Mouse (Mus musculus): ENCODE measurements around the gene Dpp4. TPM values are rescaled to one million over a fixed set of nuclear protein-coding genes. Genes with fewer than 3 reads are reported as not detected.

Gene Dpp4
- polyA plus RNA-seq, 1 experiment, result 23.5 TPM

DNA sequence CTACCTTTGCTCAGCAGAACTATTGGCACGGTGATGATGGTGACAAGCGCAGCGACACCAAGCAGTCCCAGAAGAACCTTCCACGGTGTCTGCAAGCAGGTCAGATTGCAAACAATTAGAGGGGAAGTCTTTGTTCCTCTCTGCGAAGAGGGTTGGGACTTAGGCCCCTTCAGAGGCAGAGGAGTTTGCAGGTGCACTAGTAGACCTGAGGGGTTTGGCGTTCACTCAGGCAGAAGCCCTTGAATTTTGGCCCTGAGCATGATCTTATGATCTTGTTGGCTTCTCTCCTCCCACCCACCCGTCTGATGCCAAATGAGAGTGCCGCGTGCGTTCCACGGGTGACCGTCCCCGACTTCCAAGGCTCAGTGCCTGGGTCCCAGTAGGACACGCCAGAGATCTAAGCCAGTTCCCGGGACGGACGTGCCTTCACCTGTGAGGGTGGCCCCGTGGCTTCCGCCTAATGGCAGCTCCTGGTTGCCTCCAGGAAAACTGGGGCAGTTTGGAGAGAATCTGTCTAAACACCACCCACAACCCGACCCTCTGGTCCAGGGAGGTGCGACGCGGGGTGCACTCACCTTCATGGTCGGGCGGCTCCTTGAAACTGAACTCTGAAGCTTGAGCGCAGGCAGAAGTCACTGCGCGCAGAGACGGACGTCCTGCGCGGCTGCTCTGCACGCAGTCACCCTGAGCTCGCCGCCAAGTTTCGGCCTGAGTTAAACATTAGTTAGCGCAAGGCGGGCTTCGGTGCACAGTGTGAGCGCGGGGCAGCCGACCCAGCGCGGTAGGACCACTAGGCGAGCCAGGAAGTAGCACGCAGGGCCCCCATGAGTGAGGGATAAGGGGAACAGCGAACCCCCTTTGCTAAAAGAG lies 585 bp downstream of the Dpp4 start:
- H3K4me3 ChIP-seq (ENCODE audit: control insufficient read depth, insufficient read depth, low read length), result peak overlapping the region; percentile 83
- WGBS, result 1% methylated on average over 47 of the region's 47 CpGs
- H3K36me3 ChIP-seq (ENCODE audit: control insufficient read depth, insufficient read depth, low read length), result no peaks in the 10 kb centered on the region
- H3K4me1 ChIP-seq (replicated peaks; ENCODE audit: control insufficient read depth, insufficient read depth, low read length), result peaks cover 12% of the 10 kb centered on the region
- DNase-seq, result peak; percentile 64
- H3K27me3 ChIP-seq (ENCODE audit: control insufficient read depth, insufficient read depth, low read length), result no peaks in the 10 kb centered on the region
- TF ChIP-seq POLR2A (IDR thresholded peaks at IDR 0.05; ENCODE audit: control insufficient read depth, extremely low read depth, insufficient read depth, low read length, poor library complexity), result peak; percentile 48; the same call in 1 of the 2 replicates
- TF ChIP-seq CTCF (IDR thresholded peaks at IDR 0.05; ENCODE audit: borderline replicate concordance, control insufficient read depth, extremely low read depth, insufficient read depth, low read length, poor library complexity), result 0 out of 2 replicates have a peak, but pooled peaks have one; percentile 40
- H3K27ac ChIP-seq (ENCODE audit: control insufficient read depth, insufficient read depth, low read length), result peak overlapping the region; percentile 79

- DNase-seq, result peak; percentile 59
- no peak for TF ChIP-seq POLR2A (IDR thresholded peaks at IDR 0.05; ENCODE audit: control insufficient read depth, extremely low read depth, insufficient read depth, low read length, poor library complexity)
- no peak for TF ChIP-seq CTCF (IDR thresholded peaks at IDR 0.05; ENCODE audit: borderline replicate concordance, control insufficient read depth, extremely low read depth, insufficient read depth, low read length, poor library complexity)
- no peaks in the 10 kb centered on the region for H3K27me3 ChIP-seq (ENCODE audit: control insufficient read depth, insufficient read depth, low read length)
- H3K27ac ChIP-seq (ENCODE audit: control insufficient read depth, insufficient read depth, low read length), result peak overlapping the region; percentile 72
- H3K4me3 ChIP-seq (ENCODE audit: control insufficient read depth, insufficient read depth, low read length), result no peak overlapping the region; the same call in 1 of the 2 replicates
- H3K4me1 ChIP-seq (replicated peaks; ENCODE audit: control insufficient read depth, insufficient read depth, low read length), result peaks cover 14% of the 10 kb centered on the region
- WGBS, result 5% methylated on average over 4 of the region's 4 CpGs
- H3K36me3 ChIP-seq (ENCODE audit: control insufficient read depth, insufficient read depth, low read length), result no peaks in the 10 kb centered on the region
These were observed 3.3 kb downstream of the Dpp4 start for GRCm38 (mm10) chr2:62408701-62409201.

- no peak for TF ChIP-seq POLR2A (IDR thresholded peaks at IDR 0.05; ENCODE audit: control insufficient read depth, extremely low read depth, insufficient read depth, low read length, poor library complexity)
- TF ChIP-seq CTCF (IDR thresholded peaks at IDR 0.05; ENCODE audit: borderline replicate concordance, control insufficient read depth, extremely low read depth, insufficient read depth, low read length, poor library complexity), result no peak
- H3K27ac ChIP-seq (ENCODE audit: control insufficient read depth, insufficient read depth, low read length), result no peak overlapping the region; the same call in 1 of the 2 replicates
- H3K4me1 ChIP-seq (replicated peaks; ENCODE audit: control insufficient read depth, insufficient read depth, low read length), result peaks cover 14% of the 10 kb centered on the region
- no peaks in the 10 kb centered on the region for H3K27me3 ChIP-seq (ENCODE audit: control insufficient read depth, insufficient read depth, low read length)
- no peaks in the 10 kb centered on the region for H3K36me3 ChIP-seq (ENCODE audit: control insufficient read depth, insufficient read depth, low read length)
- no peak overlapping the region for H3K4me3 ChIP-seq (ENCODE audit: control insufficient read depth, insufficient read depth, low read length)
- DNase-seq, result no peak
- WGBS, result 42% methylated on average over 5 of the region's 5 CpGs
These were observed 3.8 kb downstream of the Dpp4 start for GRCm38 (mm10) chr2:62408216-62408615.

DNA sequence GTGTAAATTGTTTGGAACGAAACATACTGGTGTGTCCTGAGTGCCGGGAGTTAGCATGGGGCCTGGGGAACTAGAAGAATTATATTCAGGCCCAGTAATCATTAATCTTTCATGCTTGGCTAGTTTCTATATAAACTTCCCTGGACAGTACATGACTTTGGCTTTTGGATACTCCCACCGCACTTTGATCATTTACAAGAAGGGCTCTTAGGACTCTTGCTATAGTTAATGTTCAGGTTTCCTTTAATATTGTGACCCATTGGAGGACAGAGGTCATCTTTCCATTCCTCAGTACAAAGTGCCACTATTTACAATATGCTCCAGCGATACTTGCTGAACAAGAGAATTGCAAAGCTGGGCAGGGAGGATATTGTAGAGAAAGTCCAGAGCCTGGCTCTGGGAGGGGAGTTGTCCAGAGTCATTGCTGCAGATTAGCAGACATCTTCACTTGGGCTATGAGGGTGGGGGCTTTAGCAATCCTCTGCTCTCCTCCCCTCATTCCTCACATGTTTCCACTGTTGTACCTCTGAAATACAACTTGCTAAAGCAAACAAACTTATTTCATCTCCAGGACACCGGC lies 8.4 kb downstream of the Dpp4 start:
- TF ChIP-seq CTCF (IDR thresholded peaks at IDR 0.05; ENCODE audit: borderline replicate concordance, control insufficient read depth, extremely low read depth, insufficient read depth, low read length, poor library complexity) (no peak), POLR2A (IDR thresholded peaks at IDR 0.05; ENCODE audit: control insufficient read depth, extremely low read depth, insufficient read depth, low read length, poor library complexity) (no peak)
- peaks cover 6% of the 10 kb centered on the region for H3K4me1 ChIP-seq (replicated peaks; ENCODE audit: control insufficient read depth, insufficient read depth, low read length)
- H3K27ac ChIP-seq (ENCODE audit: control insufficient read depth, insufficient read depth, low read length), result no peak overlapping the region
- WGBS, result 94% methylated on average over 5 of the region's 5 CpGs
- no peak for DNase-seq
- no peaks in the 10 kb centered on the region for H3K36me3 ChIP-seq (ENCODE audit: control insufficient read depth, insufficient read depth, low read length)
- no peaks in the 10 kb centered on the region for H3K27me3 ChIP-seq (ENCODE audit: control insufficient read depth, insufficient read depth, low read length)
- H3K4me3 ChIP-seq (ENCODE audit: control insufficient read depth, insufficient read depth, low read length), result no peak overlapping the region

- Histone ChIP-seq H3K4me1 (replicated peaks; ENCODE audit: control insufficient read depth, insufficient read depth, low read length) (peaks cover 2% of the 10 kb centered on the region; the same call in 1 of the 2 replicates), H3K4me3 (ENCODE audit: control insufficient read depth, insufficient read depth, low read length) (no peak overlapping the region), H3K36me3 (ENCODE audit: control insufficient read depth, insufficient read depth, low read length) (no peaks in the 10 kb centered on the region), H3K27me3 (ENCODE audit: control insufficient read depth, insufficient read depth, low read length) (no peaks in the 10 kb centered on the region), H3K27ac (ENCODE audit: control insufficient read depth, insufficient read depth, low read length) (no peak overlapping the region)
- TF ChIP-seq POLR2A (IDR thresholded peaks at IDR 0.05; ENCODE audit: control insufficient read depth, extremely low read depth, insufficient read depth, low read length, poor library complexity) (no peak), CTCF (IDR thresholded peaks at IDR 0.05; ENCODE audit: borderline replicate concordance, control insufficient read depth, extremely low read depth, insufficient read depth, low read length, poor library complexity) (no peak)
- DNase-seq, result no peak
- WGBS, result 95% methylated on average over 6 of the region's 6 CpGs
These were observed 11.0 kb downstream of the Dpp4 start for GRCm38 (mm10) chr2:62401011-62401410.

GRCm38 (mm10) chr2:62399832-62400231 lies 12.2 kb downstream of the Dpp4 start:
- H3K4me1 ChIP-seq (replicated peaks; ENCODE audit: control insufficient read depth, insufficient read depth, low read length), result no peaks in the 10 kb centered on the region
- TF ChIP-seq CTCF (IDR thresholded peaks at IDR 0.05; ENCODE audit: borderline replicate concordance, control insufficient read depth, extremely low read depth, insufficient read depth, low read length, poor library complexity) (no peak), POLR2A (IDR thresholded peaks at IDR 0.05; ENCODE audit: control insufficient read depth, extremely low read depth, insufficient read depth, low read length, poor library complexity) (no peak)
- no peak overlapping the region for H3K27ac ChIP-seq (ENCODE audit: control insufficient read depth, insufficient read depth, low read length)
- no peak for DNase-seq
- 79% methylated on average over 2 of the region's 2 CpGs for WGBS
- H3K27me3 ChIP-seq (ENCODE audit: control insufficient read depth, insufficient read depth, low read length), result no peaks in the 10 kb centered on the region
- H3K36me3 ChIP-seq (ENCODE audit: control insufficient read depth, insufficient read depth, low read length), result no peaks in the 10 kb centered on the region
- no peak overlapping the region for H3K4me3 ChIP-seq (ENCODE audit: control insufficient read depth, insufficient read depth, low read length)

All from thymus, adult 2 months (tissue).